Mouse (Mus musculus): ENCODE data around the gene Upf1. TPM values are rescaled to one million over a fixed set of nuclear protein-coding genes. Genes with fewer than 3 reads are reported as not detected.

Gene Upf1
- polyA plus RNA-seq, 1 experiment from 2014 or later: 10.5 TPM

- Histone ChIP-seq H3K4me2 (ENCODE audit: low read depth, low read length) (no peak overlapping the region), H3K36me3 (ENCODE audit: control insufficient read depth, insufficient read depth, low read length) (peaks cover 35% of the 10 kb centered on the region), H3K9me3 (ENCODE audit: control insufficient read depth, low read length) (peaks cover 3% of the 10 kb centered on the region; the same call in 1 of the 2 replicates), H3K27me3 (ENCODE audit: control insufficient read depth, insufficient read depth, low read depth, low read length) (no peaks in the 10 kb centered on the region), H3K4me1 (replicated peaks; ENCODE audit: control insufficient read depth, insufficient read depth, low read length) (peaks cover 8% of the 10 kb centered on the region; the same call in 1 of the 2 replicates), H3K4me3 (ENCODE audit: low read length) (no peak overlapping the region), H3K9ac (ENCODE audit: low read length) (no peak overlapping the region), H3K27ac (ENCODE audit: low read length) (no peak overlapping the region)
- ATAC-seq (ENCODE audit: low read depth): no peak
- WGBS: 91% methylated on average over 8 of the region's 8 CpGs
Measured at GRCm38 (mm10) chr8:70286737-70287136, 66.3 kb downstream of the Upf1 start.

DNA sequence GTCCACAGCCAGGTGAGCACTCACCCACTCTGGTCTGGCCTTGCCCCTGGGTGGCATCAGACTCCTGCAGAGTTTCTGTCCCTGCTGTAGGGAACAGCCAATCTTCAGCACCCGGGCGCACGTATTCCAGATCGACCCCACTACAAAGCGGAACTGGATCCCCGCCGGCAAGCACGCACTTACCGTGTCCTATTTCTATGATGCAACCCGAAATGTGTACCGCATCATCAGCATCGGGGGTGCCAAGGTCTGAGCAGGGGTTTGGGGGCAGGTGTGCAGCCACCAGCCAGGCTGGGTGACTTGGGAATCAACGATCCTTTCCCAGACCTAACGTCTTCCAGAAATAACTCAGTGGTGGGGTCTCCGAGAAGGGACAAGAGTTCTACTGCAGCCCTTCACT is 67.8 kb downstream of the Upf1 start:
- 92% methylated on average over 15 of the region's 15 CpGs for WGBS
- Histone ChIP-seq H3K27ac (ENCODE audit: low read length) (no peak overlapping the region), H3K9me3 (ENCODE audit: control insufficient read depth, low read length) (peaks cover 3% of the 10 kb centered on the region; the same call in 1 of the 2 replicates), H3K27me3 (ENCODE audit: control insufficient read depth, insufficient read depth, low read depth, low read length) (no peaks in the 10 kb centered on the region), H3K4me3 (ENCODE audit: low read length) (no peak overlapping the region), H3K36me3 (ENCODE audit: control insufficient read depth, insufficient read depth, low read length) (peaks cover 29% of the 10 kb centered on the region), H3K4me2 (ENCODE audit: low read depth, low read length) (no peak overlapping the region), H3K9ac (ENCODE audit: low read length) (no peak overlapping the region), H3K4me1 (replicated peaks; ENCODE audit: control insufficient read depth, insufficient read depth, low read length) (peaks cover 11% of the 10 kb centered on the region; the same call in 1 of the 2 replicates)
- ATAC-seq (ENCODE audit: low read depth): no peak

- no peak overlapping the region for H3K9ac ChIP-seq (ENCODE audit: low read length)
- H3K36me3 ChIP-seq (ENCODE audit: control insufficient read depth, insufficient read depth, low read length): peaks cover 28% of the 10 kb centered on the region
- ATAC-seq (ENCODE audit: low read depth): no peak
- H3K9me3 ChIP-seq (ENCODE audit: control insufficient read depth, low read length): peaks cover 3% of the 10 kb centered on the region; the same call in 1 of the 2 replicates
- peaks cover 11% of the 10 kb centered on the region; the same call in 1 of the 2 replicates for H3K4me1 ChIP-seq (replicated peaks; ENCODE audit: control insufficient read depth, insufficient read depth, low read length)
- H3K27me3 ChIP-seq (ENCODE audit: control insufficient read depth, insufficient read depth, low read depth, low read length): no peaks in the 10 kb centered on the region
- H3K4me3 ChIP-seq (ENCODE audit: low read length): no peak overlapping the region
- H3K27ac ChIP-seq (ENCODE audit: low read length): no peak overlapping the region
- WGBS: 74% methylated on average over 5 of the region's 5 CpGs
- H3K4me2 ChIP-seq (ENCODE audit: low read depth, low read length): peak overlapping the region; percentile 29
Measured at GRCm38 (mm10) chr8:70284421-70284820, 68.7 kb downstream of the Upf1 start.

DNA sequence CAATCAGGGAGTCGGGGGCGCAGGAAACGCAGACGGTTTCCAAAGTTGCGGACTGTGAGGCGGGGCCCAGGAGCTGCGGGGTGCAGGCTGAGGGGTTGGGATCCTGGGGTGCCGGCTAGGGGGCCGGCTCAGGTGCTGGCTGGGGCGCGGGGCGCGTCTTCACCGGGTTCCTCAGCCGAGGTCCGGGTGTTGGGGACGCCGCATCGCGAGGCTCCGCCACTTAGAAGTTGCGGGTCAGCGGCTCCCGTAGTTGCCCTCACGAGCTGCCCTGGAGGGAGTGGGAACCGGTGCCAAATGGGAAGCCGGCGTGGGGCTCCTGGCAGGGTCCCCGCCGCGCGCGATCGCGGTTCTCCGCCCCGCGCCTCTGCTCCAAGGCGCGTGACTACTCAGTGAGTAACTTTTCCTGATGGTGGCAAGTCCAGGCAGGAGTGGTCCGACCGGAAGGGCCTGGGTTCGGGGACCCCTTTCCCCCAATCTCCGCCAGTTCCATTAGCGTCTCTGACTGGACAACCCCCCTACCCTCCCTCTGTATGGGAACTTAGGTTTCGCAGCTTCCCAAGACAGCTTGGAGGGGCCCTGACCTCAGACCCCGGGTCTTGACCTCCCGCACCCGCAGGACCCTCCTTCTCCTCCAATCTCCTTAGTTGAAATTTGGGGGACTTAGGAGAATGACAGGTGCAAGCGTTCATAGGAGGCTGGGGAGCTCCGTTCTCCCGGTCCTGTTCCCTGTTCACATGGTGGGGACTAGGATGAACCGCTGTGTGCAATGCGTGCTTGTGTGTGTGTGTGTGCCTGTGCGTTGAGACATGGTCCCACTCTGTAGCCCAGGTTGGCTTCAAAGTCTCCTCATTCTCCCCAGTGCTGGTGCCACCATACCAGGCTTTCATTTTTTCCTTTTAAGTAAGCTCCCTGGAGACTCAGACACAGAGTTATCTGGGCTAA is 69.7 kb downstream of the Upf1 start:
- Histone ChIP-seq H3K27ac (ENCODE audit: low read length) (peak overlapping the region; percentile 82), H3K9ac (ENCODE audit: low read length) (peak overlapping the region; percentile 97), H3K4me2 (ENCODE audit: low read depth, low read length) (peak overlapping the region; percentile 83), H3K27me3 (ENCODE audit: control insufficient read depth, insufficient read depth, low read depth, low read length) (no peaks in the 10 kb centered on the region), H3K36me3 (ENCODE audit: control insufficient read depth, insufficient read depth, low read length) (peaks cover 24% of the 10 kb centered on the region), H3K4me3 (ENCODE audit: low read length) (peak overlapping the region; percentile 89), H3K9me3 (ENCODE audit: control insufficient read depth, low read length) (peaks cover 3% of the 10 kb centered on the region; the same call in 1 of the 2 replicates), H3K4me1 (replicated peaks; ENCODE audit: control insufficient read depth, insufficient read depth, low read length) (peaks cover 11% of the 10 kb centered on the region; the same call in 1 of the 2 replicates)
- under 1% methylated on average over 41 of the region's 55 CpGs for WGBS
- peak; percentile 56 for ATAC-seq (ENCODE audit: low read depth)

DNA sequence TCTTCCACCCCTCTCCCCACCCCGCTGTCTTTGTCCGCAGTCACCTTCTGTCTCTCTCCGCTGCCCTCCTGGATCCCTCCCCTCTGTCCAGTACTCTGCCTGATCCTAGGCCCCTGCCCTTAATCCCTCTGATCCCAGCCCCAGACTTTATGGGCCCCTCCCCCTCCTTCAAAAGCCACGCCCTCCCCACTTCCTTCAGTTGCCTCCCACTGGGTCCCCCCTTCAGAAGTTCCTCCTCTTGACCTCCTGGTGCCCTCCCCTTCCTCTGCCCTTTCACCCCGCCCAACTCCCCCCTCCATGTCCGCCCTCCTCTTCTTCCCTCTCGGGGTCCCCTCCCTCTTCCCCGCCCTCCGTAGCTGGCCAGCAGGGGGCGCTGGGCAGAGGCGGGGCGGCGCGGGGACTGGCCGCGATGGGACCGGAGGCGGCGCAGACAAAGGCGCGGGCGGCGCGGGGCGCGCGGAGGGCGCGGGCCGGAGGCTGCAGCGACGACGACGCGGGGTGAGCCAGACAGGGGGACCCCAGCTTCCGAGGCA is 70.4 kb downstream of the Upf1 start, which contains the start of gene Homer3:
Gene Homer3 (plus strand): TSS at position 225 of the 533 bp plus-strand sequence.
- Histone ChIP-seq H3K4me1 (replicated peaks; ENCODE audit: control insufficient read depth, insufficient read depth, low read length) (peaks cover 11% of the 10 kb centered on the region; the same call in 1 of the 2 replicates), H3K4me2 (ENCODE audit: low read depth, low read length) (peak within 1 kb of the TSS; percentile 83), H3K27me3 (ENCODE audit: control insufficient read depth, insufficient read depth, low read depth, low read length) (no peaks in the 10 kb centered on the region), H3K36me3 (ENCODE audit: control insufficient read depth, insufficient read depth, low read length) (peaks cover 21% of the 10 kb centered on the region), H3K9me3 (ENCODE audit: control insufficient read depth, low read length) (peaks cover 3% of the 10 kb centered on the region; the same call in 1 of the 2 replicates), H3K9ac (ENCODE audit: low read length) (peak within 1 kb of the TSS; percentile 97), H3K4me3 (ENCODE audit: low read length) (peak within 1 kb of the TSS; percentile 89), H3K27ac (ENCODE audit: low read length) (peak within 1 kb of the TSS; percentile 82)
- WGBS: 2% methylated on average over 27 of the region's 36 CpGs
- ATAC-seq (ENCODE audit: low read depth): peak; percentile 93

Other genes with a start within 250 kb of the Upf1 start
- gene Ncan, start 232.4 kb downstream of the Upf1 start, polyA plus RNA-seq (2015; fragmentation: Nextera tagmentation; extraction: Ambion mirVana): 0.21 and 0.59 TPM in 2 replicates
- 29.6 and 31.1 TPM in 2 replicates for gene Nr2c2ap, start 221.9 kb downstream of the Upf1 start, polyA plus RNA-seq (2015; fragmentation: Nextera tagmentation; extraction: Ambion mirVana)
- gene Rfxank, start 214.1 kb downstream of the Upf1 start, polyA plus RNA-seq (2015; fragmentation: Nextera tagmentation; extraction: Ambion mirVana): 21.1 and 21.2 TPM in 2 replicates
- 53.0 and 56.6 TPM in 2 replicates for gene Borcs8, start 213.8 kb downstream of the Upf1 start, polyA plus RNA-seq (2015; fragmentation: Nextera tagmentation; extraction: Ambion mirVana)
- gene Mef2b, start 213.6 kb downstream of the Upf1 start, polyA plus RNA-seq (2015; fragmentation: Nextera tagmentation; extraction: Ambion mirVana): 0.29 and 0.38 TPM in 2 replicates
- gene Tmem161a, start 180.9 kb downstream of the Upf1 start, polyA plus RNA-seq (2015; fragmentation: Nextera tagmentation; extraction: Ambion mirVana): 68.8 and 69.9 TPM in 2 replicates
- gene Slc25a42, start 141.0 kb downstream of the Upf1 start, polyA plus RNA-seq (2015; fragmentation: Nextera tagmentation; extraction: Ambion mirVana): 5.1 and 5.2 TPM in 2 replicates
- gene Sugp2, start 119.1 kb downstream of the Upf1 start, polyA plus RNA-seq (2015; fragmentation: Nextera tagmentation; extraction: Ambion mirVana): 29.9 and 30.9 TPM in 2 replicates
- gene Armc6, start 118.8 kb downstream of the Upf1 start, polyA plus RNA-seq (2015; fragmentation: Nextera tagmentation; extraction: Ambion mirVana): 22.4 and 24.5 TPM in 2 replicates
- 60.0 and 66.8 TPM in 2 replicates for gene Homer3, start 70.5 kb downstream of the Upf1 start, polyA plus RNA-seq (2015; fragmentation: Nextera tagmentation; extraction: Ambion mirVana)
- 39.6 and 44.8 TPM in 2 replicates for gene Ddx49, start 50.8 kb downstream of the Upf1 start, polyA plus RNA-seq (2015; fragmentation: Nextera tagmentation; extraction: Ambion mirVana)
- gene Cope, start 50.8 kb downstream of the Upf1 start, polyA plus RNA-seq (2015; fragmentation: Nextera tagmentation; extraction: Ambion mirVana): 325 and 349 TPM in 2 replicates
- 2.4 and 3.0 TPM in 2 replicates for gene Cers1, start 37.5 kb downstream of the Upf1 start, polyA plus RNA-seq (2015; fragmentation: Nextera tagmentation; extraction: Ambion mirVana)
- 0.40 and 1.4 TPM in 2 replicates for gene Gdf1, start 23.5 kb downstream of the Upf1 start, polyA plus RNA-seq (2015; fragmentation: Nextera tagmentation; extraction: Ambion mirVana)
- 0.68 and 0.75 TPM in 2 replicates for gene Comp, start 20.3 kb upstream of the Upf1 start, polyA plus RNA-seq (2015; fragmentation: Nextera tagmentation; extraction: Ambion mirVana)
- 13.9 and 15.4 TPM in 2 replicates for gene Crtc1, start 86.3 kb upstream of the Upf1 start, polyA plus RNA-seq (2015; fragmentation: Nextera tagmentation; extraction: Ambion mirVana)
- 28.8 and 29.4 TPM in 2 replicates for gene Klhl26, start 123.7 kb upstream of the Upf1 start, polyA plus RNA-seq (2015; fragmentation: Nextera tagmentation; extraction: Ambion mirVana)
- gene Tmem59l, start 134.1 kb upstream of the Upf1 start, polyA plus RNA-seq (2015; fragmentation: Nextera tagmentation; extraction: Ambion mirVana): 5.6 and 7.0 TPM in 2 replicates
- 166 and 169 TPM in 2 replicates for gene Crlf1, start 139.9 kb upstream of the Upf1 start, polyA plus RNA-seq (2015; fragmentation: Nextera tagmentation; extraction: Ambion mirVana)
- 125 and 133 TPM in 2 replicates for gene Rex1bd, start 153.5 kb upstream of the Upf1 start, polyA plus RNA-seq (2015; fragmentation: Nextera tagmentation; extraction: Ambion mirVana)
- 917 and 987 TPM in 2 replicates for gene Uba52, start 157.5 kb upstream of the Upf1 start, polyA plus RNA-seq (2015; fragmentation: Nextera tagmentation; extraction: Ambion mirVana)
- 300 and 319 TPM in 2 replicates for gene Fkbp8, start 174.4 kb upstream of the Upf1 start, polyA plus RNA-seq (2015; fragmentation: Nextera tagmentation; extraction: Ambion mirVana)
- 54.0 and 55.3 TPM in 2 replicates for gene Kxd1, start 174.7 kb upstream of the Upf1 start, polyA plus RNA-seq (2015; fragmentation: Nextera tagmentation; extraction: Ambion mirVana)
- gene Ell, start 186.2 kb upstream of the Upf1 start, polyA plus RNA-seq (2015; fragmentation: Nextera tagmentation; extraction: Ambion mirVana): 19.8 and 21.4 TPM in 2 replicates
- gene Isyna1, start 241.1 kb upstream of the Upf1 start, polyA plus RNA-seq (2015; fragmentation: Nextera tagmentation; extraction: Ambion mirVana): 118 and 121 TPM in 2 replicates